Mouse (Mus musculus) ES-Bruce4 (cell line): ENCODE data around the gene Inpp5f.

Experiments used
- CTCF ChIP-seq: IDR thresholded peaks from one replicate; pipeline ENCODE4 v1.8.1; 2011; ENCODE audit warnings: low read depth, low read length
- POLR2A ChIP-seq: IDR thresholded peaks from one replicate; pipeline ENCODE4 v1.8.1; 2011; ENCODE audit warnings: low read length; ENCODE audit not compliant: insufficient read depth

DNA sequence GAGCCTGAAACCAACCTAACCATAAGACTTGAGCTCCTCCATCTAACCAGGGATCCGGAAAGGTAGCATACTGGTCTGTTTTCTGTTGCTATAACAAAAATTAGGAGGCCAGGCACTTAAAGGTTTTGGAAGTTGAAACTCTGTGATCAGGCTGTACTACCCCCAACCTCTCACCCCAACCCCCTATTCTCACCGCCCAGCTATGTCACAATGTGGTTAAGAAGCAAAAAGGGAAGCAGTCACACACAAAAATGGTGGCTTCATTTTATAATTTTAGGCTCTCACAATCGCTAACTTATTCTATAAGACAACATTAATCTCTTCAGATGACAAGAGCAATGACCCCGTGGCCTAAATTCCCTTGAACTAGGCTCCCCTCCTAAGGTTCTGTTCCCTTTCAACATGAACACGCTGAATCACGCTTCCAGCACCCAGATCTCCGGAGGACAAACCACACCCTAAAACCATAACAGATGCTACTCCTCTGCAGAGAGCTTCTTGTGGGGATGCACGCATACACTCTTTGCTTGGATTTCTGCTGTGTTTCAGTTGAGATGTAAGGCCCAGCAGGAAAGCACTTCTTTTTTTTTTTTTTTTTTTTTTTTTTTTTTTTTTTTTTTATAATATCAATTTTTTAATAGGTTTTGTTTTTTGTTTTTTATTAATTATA lies 41.0 kb upstream of the Inpp5f start:
- TF ChIP-seq CTCF (no peak), POLR2A (no peak)
